Mouse (Mus musculus): ENCODE measurements around the gene Mogat2. TPM values are rescaled to one million over a fixed set of nuclear protein-coding genes. Genes with fewer than 3 reads are reported as not detected.
A peak's percentile ranks its signal among the peaks of the same experiment; 100 is the strongest.

Gene Mogat2
- polyA plus RNA-seq, 1 experiment from 2014 or later: 0.55 TPM

DNA sequence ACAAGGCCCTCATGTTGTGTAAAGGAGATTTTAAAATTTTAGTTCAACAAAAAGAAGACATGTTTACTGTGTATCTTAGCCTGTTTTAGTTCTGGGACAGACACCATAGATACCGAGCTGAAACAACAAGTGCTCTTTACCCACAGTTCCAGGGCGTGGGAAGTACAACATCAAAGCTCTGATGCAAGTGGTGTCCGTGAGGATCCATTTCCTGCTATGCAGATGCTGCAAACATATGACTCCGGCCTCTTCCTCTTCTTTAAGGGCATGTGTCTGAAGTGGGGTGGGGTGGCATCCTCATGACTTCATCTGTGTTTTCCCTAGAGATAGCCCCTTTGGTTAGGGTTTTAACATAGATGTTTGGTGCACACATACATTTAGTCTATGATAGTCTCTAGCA, 25.1 kb upstream of the Mogat2 start:
- Histone ChIP-seq H3K27me3 (replicated peaks; ENCODE audit: insufficient read depth, low read length) (peaks cover 20% of the 10 kb centered on the region), H3K4me1 (ENCODE audit: insufficient read depth, low read depth, low read length) (peaks cover 8% of the 10 kb centered on the region; the same call in 1 of the 2 replicates), H3K27ac (ENCODE audit: low read length) (no peak overlapping the region), H3K9ac (replicated peaks; ENCODE audit: low read depth) (no peak overlapping the region), H3K36me3 (ENCODE audit: insufficient read depth, low read length) (no peaks in the 10 kb centered on the region), H3K9me3 (ENCODE audit: low read length) (no peaks in the 10 kb centered on the region), H3K4me3 (ENCODE audit: low read depth, low read length) (no peak overlapping the region), H3K4me2 (replicated peaks; ENCODE audit: low read depth, low read length) (no peak overlapping the region)
- DNase-seq (ENCODE audit: low spot score) (peak; percentile 45), ATAC-seq (peak; percentile 38)
- WGBS: 35% methylated on average over 4 of the region's 4 CpGs
- no peak for TF ChIP-seq CTCF (IDR thresholded peaks at IDR 0.05)
- TF ChIP-seq EP300 (IDR thresholded peaks at IDR 0.05): no peak

DNA sequence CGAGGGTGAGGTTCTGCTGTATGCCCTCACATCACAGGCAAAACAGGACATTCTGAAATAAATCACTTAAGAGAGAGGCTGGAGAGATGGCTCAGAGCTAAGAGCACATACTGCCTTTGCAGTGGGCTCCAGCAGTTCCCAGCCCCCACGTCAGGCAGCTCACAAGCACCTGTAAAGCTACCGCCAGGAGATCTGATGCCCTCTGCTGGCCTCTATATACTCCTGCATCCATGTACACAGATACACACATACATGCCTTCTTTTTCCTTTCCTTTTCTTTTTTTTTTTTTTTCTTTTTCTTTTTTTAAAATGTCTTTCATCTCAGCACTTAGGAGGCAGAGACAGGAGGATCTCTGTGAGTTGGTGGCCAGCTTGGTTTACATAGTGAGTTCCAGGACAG, 23.5 kb upstream of the Mogat2 start:
- TF ChIP-seq EP300 (IDR thresholded peaks at IDR 0.05): no peak
- TF ChIP-seq CTCF (IDR thresholded peaks at IDR 0.05): peak; percentile 43
- ATAC-seq (0 out of 2 replicates have a peak, but pooled peaks have one; percentile 6), DNase-seq (ENCODE audit: low spot score) (peak; percentile 4)
- H3K4me1 ChIP-seq (ENCODE audit: insufficient read depth, low read depth, low read length): no peaks in the 10 kb centered on the region
- H3K9me3 ChIP-seq (ENCODE audit: low read length): no peaks in the 10 kb centered on the region
- no peak overlapping the region for H3K4me3 ChIP-seq (ENCODE audit: low read depth, low read length)
- no peak overlapping the region for H3K4me2 ChIP-seq (replicated peaks; ENCODE audit: low read depth, low read length)
- peaks cover 5% of the 10 kb centered on the region; the same call in 1 of the 2 replicates for H3K27me3 ChIP-seq (replicated peaks; ENCODE audit: insufficient read depth, low read length)
- 41% methylated on average over 3 of the region's 3 CpGs for WGBS
- H3K9ac ChIP-seq (replicated peaks; ENCODE audit: low read depth): no peak overlapping the region
- H3K27ac ChIP-seq (ENCODE audit: low read length): no peak overlapping the region
- no peaks in the 10 kb centered on the region for H3K36me3 ChIP-seq (ENCODE audit: insufficient read depth, low read length)

GRCm38 (mm10) chr7:99255006-99255405, 16.6 kb upstream of the Mogat2 start:
- Histone ChIP-seq H3K36me3 (ENCODE audit: insufficient read depth, low read length) (no peaks in the 10 kb centered on the region), H3K27ac (ENCODE audit: low read length) (no peak overlapping the region), H3K4me1 (ENCODE audit: insufficient read depth, low read depth, low read length) (no peaks in the 10 kb centered on the region), H3K4me2 (replicated peaks; ENCODE audit: low read depth, low read length) (no peak overlapping the region), H3K9me3 (ENCODE audit: low read length) (no peaks in the 10 kb centered on the region), H3K9ac (replicated peaks; ENCODE audit: low read depth) (no peak overlapping the region), H3K4me3 (ENCODE audit: low read depth, low read length) (no peak overlapping the region), H3K27me3 (replicated peaks; ENCODE audit: insufficient read depth, low read length) (no peaks in the 10 kb centered on the region)
- WGBS: 74% methylated on average over 7 of the region's 7 CpGs
- no peak for DNase-seq (ENCODE audit: low spot score)
- TF ChIP-seq EP300 (IDR thresholded peaks at IDR 0.05) (no peak), CTCF (IDR thresholded peaks at IDR 0.05) (no peak)
- no peak for ATAC-seq

GRCm38 (mm10) chr7:99250386-99250785, 12.0 kb upstream of the Mogat2 start:
- Histone ChIP-seq H3K36me3 (ENCODE audit: insufficient read depth, low read length) (no peaks in the 10 kb centered on the region), H3K9ac (replicated peaks; ENCODE audit: low read depth) (no peak overlapping the region), H3K4me2 (replicated peaks; ENCODE audit: low read depth, low read length) (no peak overlapping the region), H3K9me3 (ENCODE audit: low read length) (no peaks in the 10 kb centered on the region), H3K4me3 (ENCODE audit: low read depth, low read length) (no peak overlapping the region), H3K27me3 (replicated peaks; ENCODE audit: insufficient read depth, low read length) (no peaks in the 10 kb centered on the region), H3K27ac (ENCODE audit: low read length) (no peak overlapping the region), H3K4me1 (ENCODE audit: insufficient read depth, low read depth, low read length) (no peaks in the 10 kb centered on the region)
- ATAC-seq (no peak), DNase-seq (ENCODE audit: low spot score) (no peak)
- WGBS: 27% methylated on average over 9 of the region's 9 CpGs
- TF ChIP-seq EP300 (IDR thresholded peaks at IDR 0.05) (no peak), CTCF (IDR thresholded peaks at IDR 0.05) (no peak)

- WGBS: 5% methylated on average over 10 of the region's 10 CpGs
- ATAC-seq: peak; percentile 63
Measured at GRCm38 (mm10) chr7:99249582-99249911, 11.1 kb upstream of the Mogat2 start.

GRCm38 (mm10) chr7:99248906-99249581, 10.6 kb upstream of the Mogat2 start:
- Histone ChIP-seq H3K9me3 (ENCODE audit: low read length) (no peaks in the 10 kb centered on the region), H3K27me3 (replicated peaks; ENCODE audit: insufficient read depth, low read length) (no peaks in the 10 kb centered on the region), H3K4me2 (replicated peaks; ENCODE audit: low read depth, low read length) (peak overlapping the region; percentile 53), H3K4me1 (ENCODE audit: insufficient read depth, low read depth, low read length) (no peaks in the 10 kb centered on the region), H3K27ac (ENCODE audit: low read length) (no peak overlapping the region), H3K4me3 (ENCODE audit: low read depth, low read length) (peak overlapping the region; percentile 32), H3K36me3 (ENCODE audit: insufficient read depth, low read length) (no peaks in the 10 kb centered on the region), H3K9ac (replicated peaks; ENCODE audit: low read depth) (no peak overlapping the region)
- TF ChIP-seq EP300 (IDR thresholded peaks at IDR 0.05) (no peak), CTCF (IDR thresholded peaks at IDR 0.05) (no peak)
- DNase-seq (ENCODE audit: low spot score) (no peak), ATAC-seq (peak; percentile 65)
- WGBS: 2% methylated on average over 28 of the region's 44 CpGs

More at GRCm38 (mm10) chr7:99249582-99249911, 11.1 kb upstream of the Mogat2 start:
- H3K27ac ChIP-seq (ENCODE audit: low read length): no peak overlapping the region
- TF ChIP-seq CTCF (IDR thresholded peaks at IDR 0.05): peak; percentile 91
- TF ChIP-seq EP300 (IDR thresholded peaks at IDR 0.05): no peak
- H3K4me2 ChIP-seq (replicated peaks; ENCODE audit: low read depth, low read length): peak overlapping the region; percentile 53
- peak; percentile 90 for DNase-seq (ENCODE audit: low spot score)
- no peak overlapping the region for H3K9ac ChIP-seq (replicated peaks; ENCODE audit: low read depth)
- H3K9me3 ChIP-seq (ENCODE audit: low read length): no peaks in the 10 kb centered on the region
- H3K27me3 ChIP-seq (replicated peaks; ENCODE audit: insufficient read depth, low read length): no peaks in the 10 kb centered on the region
- H3K4me3 ChIP-seq (ENCODE audit: low read depth, low read length): peak overlapping the region; percentile 32; the same call in 1 of the 2 replicates
- H3K36me3 ChIP-seq (ENCODE audit: insufficient read depth, low read length): no peaks in the 10 kb centered on the region
- no peaks in the 10 kb centered on the region for H3K4me1 ChIP-seq (ENCODE audit: insufficient read depth, low read depth, low read length)
